Mouse (Mus musculus): Measurements from ENCODE around the gene Mtmr12. TPM values are rescaled to one million over a fixed set of nuclear protein-coding genes. Genes with fewer than 3 reads are reported as not detected.
A peak's percentile ranks its signal among the peaks of the same experiment; 100 is the strongest.

Gene Mtmr12
- polyA plus RNA-seq, 1 experiment, result 49.2 TPM

- no peak for TF ChIP-seq POLR2A (IDR thresholded peaks at IDR 0.05; ENCODE audit: control insufficient read depth, extremely low read depth, insufficient read depth, low read length, poor library complexity)
- TF ChIP-seq CTCF (IDR thresholded peaks at IDR 0.05; ENCODE audit: borderline replicate concordance, control insufficient read depth, extremely low read depth, insufficient read depth, low read length, poor library complexity), result no peak
- DNase-seq, result no peak
- no peaks in the 10 kb centered on the region for H3K36me3 ChIP-seq (ENCODE audit: control insufficient read depth, insufficient read depth, low read length)
- H3K4me3 ChIP-seq (ENCODE audit: control insufficient read depth, insufficient read depth, low read length), result no peak overlapping the region
- no peak overlapping the region for H3K27ac ChIP-seq (ENCODE audit: control insufficient read depth, insufficient read depth, low read length)
- WGBS, result 56% methylated on average over 1 of the region's 1 CpGs
- no peaks in the 10 kb centered on the region for H3K4me1 ChIP-seq (replicated peaks; ENCODE audit: control insufficient read depth, insufficient read depth, low read length)
- no peaks in the 10 kb centered on the region for H3K27me3 ChIP-seq (ENCODE audit: control insufficient read depth, insufficient read depth, low read length)
These were observed 108.4 kb downstream of the Mtmr12 start for GRCm38 (mm10) chr15:12313255-12313654.

DNA sequence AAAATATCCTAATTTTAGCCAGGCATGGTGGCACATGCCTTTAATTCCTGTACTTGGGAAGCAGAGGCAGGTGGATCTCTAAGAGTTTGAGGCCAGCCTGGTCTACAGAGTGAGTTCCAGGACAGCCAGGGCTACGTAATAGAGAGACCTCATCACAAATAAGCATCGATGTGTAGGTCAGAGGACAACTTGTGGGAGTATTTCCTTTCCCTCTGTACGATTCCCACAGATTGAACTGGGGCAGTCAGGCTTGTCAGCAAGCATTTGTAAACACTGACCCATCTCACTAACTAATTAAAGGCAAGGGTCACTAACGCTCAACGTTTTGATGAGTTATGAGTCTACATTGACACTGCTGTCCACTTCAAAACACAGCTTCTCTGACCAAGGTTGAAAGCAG, 109.8 kb downstream of the Mtmr12 start:
- H3K4me1 ChIP-seq (replicated peaks; ENCODE audit: control insufficient read depth, insufficient read depth, low read length), result no peaks in the 10 kb centered on the region
- no peaks in the 10 kb centered on the region for H3K36me3 ChIP-seq (ENCODE audit: control insufficient read depth, insufficient read depth, low read length)
- WGBS, result 93% methylated on average over 5 of the region's 5 CpGs
- no peak overlapping the region for H3K27ac ChIP-seq (ENCODE audit: control insufficient read depth, insufficient read depth, low read length)
- DNase-seq, result no peak
- H3K27me3 ChIP-seq (ENCODE audit: control insufficient read depth, insufficient read depth, low read length), result no peaks in the 10 kb centered on the region
- no peak for TF ChIP-seq CTCF (IDR thresholded peaks at IDR 0.05; ENCODE audit: borderline replicate concordance, control insufficient read depth, extremely low read depth, insufficient read depth, low read length, poor library complexity)
- no peak overlapping the region for H3K4me3 ChIP-seq (ENCODE audit: control insufficient read depth, insufficient read depth, low read length)

GRCm38 (mm10) chr15:12315996-12316395, 111.2 kb downstream of the Mtmr12 start:
- no peak overlapping the region for H3K4me3 ChIP-seq (ENCODE audit: control insufficient read depth, insufficient read depth, low read length)
- TF ChIP-seq CTCF (IDR thresholded peaks at IDR 0.05; ENCODE audit: borderline replicate concordance, control insufficient read depth, extremely low read depth, insufficient read depth, low read length, poor library complexity) (no peak), POLR2A (IDR thresholded peaks at IDR 0.05; ENCODE audit: control insufficient read depth, extremely low read depth, insufficient read depth, low read length, poor library complexity) (no peak)
- peaks cover 2% of the 10 kb centered on the region; the same call in 1 of the 2 replicates for H3K27me3 ChIP-seq (ENCODE audit: control insufficient read depth, insufficient read depth, low read length)
- WGBS, result 86% methylated on average over 2 of the region's 2 CpGs
- H3K27ac ChIP-seq (ENCODE audit: control insufficient read depth, insufficient read depth, low read length), result no peak overlapping the region
- DNase-seq, result no peak
- no peaks in the 10 kb centered on the region for H3K4me1 ChIP-seq (replicated peaks; ENCODE audit: control insufficient read depth, insufficient read depth, low read length)
- no peaks in the 10 kb centered on the region for H3K36me3 ChIP-seq (ENCODE audit: control insufficient read depth, insufficient read depth, low read length)

DNA sequence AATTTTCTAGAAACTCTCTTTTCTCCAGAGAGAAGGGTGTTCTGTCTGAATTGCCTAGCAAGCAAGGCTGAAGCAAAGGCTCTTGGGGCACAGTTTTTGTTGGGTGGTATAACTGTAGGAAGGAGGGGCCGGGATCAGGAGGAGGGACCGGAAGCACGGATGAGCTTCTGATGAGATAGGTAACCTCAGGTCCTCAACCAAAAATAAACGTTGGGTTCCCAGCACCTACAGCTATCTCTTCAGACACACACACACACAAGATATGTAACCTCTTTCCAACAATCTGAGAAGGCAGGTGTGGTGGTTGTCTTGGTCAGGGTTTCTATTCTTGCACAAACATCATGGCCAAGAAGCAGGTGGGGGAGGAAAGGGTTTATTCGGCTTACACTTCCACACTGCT, 112.5 kb downstream of the Mtmr12 start:
- Histone ChIP-seq H3K27ac (ENCODE audit: control insufficient read depth, insufficient read depth, low read length) (no peak overlapping the region), H3K27me3 (ENCODE audit: control insufficient read depth, insufficient read depth, low read length) (peaks cover 2% of the 10 kb centered on the region; the same call in 1 of the 2 replicates), H3K4me3 (ENCODE audit: control insufficient read depth, insufficient read depth, low read length) (no peak overlapping the region), H3K36me3 (ENCODE audit: control insufficient read depth, insufficient read depth, low read length) (no peaks in the 10 kb centered on the region), H3K4me1 (replicated peaks; ENCODE audit: control insufficient read depth, insufficient read depth, low read length) (no peaks in the 10 kb centered on the region)
- 86% methylated on average over 5 of the region's 5 CpGs for WGBS
- DNase-seq, result no peak
- TF ChIP-seq POLR2A (IDR thresholded peaks at IDR 0.05; ENCODE audit: control insufficient read depth, extremely low read depth, insufficient read depth, low read length, poor library complexity) (no peak), CTCF (IDR thresholded peaks at IDR 0.05; ENCODE audit: borderline replicate concordance, control insufficient read depth, extremely low read depth, insufficient read depth, low read length, poor library complexity) (no peak)

DNA sequence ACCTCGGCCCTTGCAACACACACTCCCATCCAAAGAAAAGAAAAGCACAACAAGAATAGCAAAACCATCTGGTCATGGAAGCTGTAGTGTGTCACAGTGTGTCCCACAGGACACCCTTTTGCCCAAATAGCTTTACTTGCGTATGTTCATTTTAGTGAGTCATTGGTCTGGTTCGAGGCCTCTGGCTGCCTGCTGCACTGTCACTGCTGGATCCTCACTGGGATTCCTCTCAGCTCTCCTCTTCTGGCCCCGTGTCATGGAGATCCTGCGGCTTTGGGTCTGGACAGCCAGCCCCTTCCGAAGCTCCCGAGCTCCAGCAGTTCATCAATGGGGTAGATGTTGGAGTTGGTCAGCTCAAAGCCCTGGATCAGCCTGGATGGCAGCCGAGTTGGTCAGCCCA, 113.6 kb downstream of the Mtmr12 start:
- no peaks in the 10 kb centered on the region for H3K36me3 ChIP-seq (ENCODE audit: control insufficient read depth, insufficient read depth, low read length)
- TF ChIP-seq CTCF (IDR thresholded peaks at IDR 0.05; ENCODE audit: borderline replicate concordance, control insufficient read depth, extremely low read depth, insufficient read depth, low read length, poor library complexity) (no peak), POLR2A (IDR thresholded peaks at IDR 0.05; ENCODE audit: control insufficient read depth, extremely low read depth, insufficient read depth, low read length, poor library complexity) (no peak)
- no peaks in the 10 kb centered on the region for H3K4me1 ChIP-seq (replicated peaks; ENCODE audit: control insufficient read depth, insufficient read depth, low read length)
- 89% methylated on average over 8 of the region's 8 CpGs for WGBS
- no peak for DNase-seq
- no peak overlapping the region for H3K27ac ChIP-seq (ENCODE audit: control insufficient read depth, insufficient read depth, low read length)
- H3K27me3 ChIP-seq (ENCODE audit: control insufficient read depth, insufficient read depth, low read length), result peaks cover 2% of the 10 kb centered on the region; the same call in 1 of the 2 replicates
- no peak overlapping the region for H3K4me3 ChIP-seq (ENCODE audit: control insufficient read depth, insufficient read depth, low read length)

DNA sequence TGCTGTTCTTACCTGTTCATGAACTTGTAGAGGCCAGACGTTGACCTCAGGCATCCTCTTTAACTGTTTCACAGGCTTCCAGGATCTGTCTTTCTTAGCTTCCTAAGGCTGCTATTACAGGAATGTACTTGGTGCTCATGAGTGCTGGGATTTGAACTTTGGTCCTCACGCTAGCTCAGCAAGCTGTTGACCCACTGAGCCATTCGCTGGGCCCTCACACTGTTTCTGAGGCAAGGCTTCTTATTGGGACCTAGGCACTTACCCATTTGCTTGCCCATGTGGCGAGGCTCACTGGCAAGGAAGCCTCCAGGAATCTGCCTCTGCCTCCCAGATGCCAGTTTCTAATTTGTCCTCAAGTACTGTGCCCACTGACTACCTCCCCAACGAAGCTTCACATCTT, 115.1 kb downstream of the Mtmr12 start:
- H3K27ac ChIP-seq (ENCODE audit: control insufficient read depth, insufficient read depth, low read length), result no peak overlapping the region
- H3K36me3 ChIP-seq (ENCODE audit: control insufficient read depth, insufficient read depth, low read length), result no peaks in the 10 kb centered on the region
- peaks cover 2% of the 10 kb centered on the region; the same call in 1 of the 2 replicates for H3K27me3 ChIP-seq (ENCODE audit: control insufficient read depth, insufficient read depth, low read length)
- no peak for DNase-seq
- no peak for TF ChIP-seq POLR2A (IDR thresholded peaks at IDR 0.05; ENCODE audit: control insufficient read depth, extremely low read depth, insufficient read depth, low read length, poor library complexity)
- TF ChIP-seq CTCF (IDR thresholded peaks at IDR 0.05; ENCODE audit: borderline replicate concordance, control insufficient read depth, extremely low read depth, insufficient read depth, low read length, poor library complexity), result no peak
- peaks cover 2% of the 10 kb centered on the region; the same call in 1 of the 2 replicates for H3K4me1 ChIP-seq (replicated peaks; ENCODE audit: control insufficient read depth, insufficient read depth, low read length)
- WGBS, result 62% methylated on average over 5 of the region's 5 CpGs
- no peak overlapping the region for H3K4me3 ChIP-seq (ENCODE audit: control insufficient read depth, insufficient read depth, low read length)

- Histone ChIP-seq H3K27ac (ENCODE audit: control insufficient read depth, insufficient read depth, low read length) (no peak overlapping the region), H3K4me3 (ENCODE audit: control insufficient read depth, insufficient read depth, low read length) (peak overlapping the region; percentile 83), H3K27me3 (ENCODE audit: control insufficient read depth, insufficient read depth, low read length) (peaks cover 2% of the 10 kb centered on the region; the same call in 1 of the 2 replicates), H3K36me3 (ENCODE audit: control insufficient read depth, insufficient read depth, low read length) (no peaks in the 10 kb centered on the region), H3K4me1 (replicated peaks; ENCODE audit: control insufficient read depth, insufficient read depth, low read length) (peaks cover 2% of the 10 kb centered on the region)
- DNase-seq, result no peak
- 5% methylated on average over 22 of the region's 22 CpGs for WGBS
- TF ChIP-seq CTCF (IDR thresholded peaks at IDR 0.05; ENCODE audit: borderline replicate concordance, control insufficient read depth, extremely low read depth, insufficient read depth, low read length, poor library complexity), result no peak
- no peak for TF ChIP-seq POLR2A (IDR thresholded peaks at IDR 0.05; ENCODE audit: control insufficient read depth, extremely low read depth, insufficient read depth, low read length, poor library complexity)
These were observed 115.7 kb downstream of the Mtmr12 start for GRCm38 (mm10) chr15:12320441-12321090.
